ENCODE assay signal across 21 mouse cellular contexts in the genomic region with DNA sequence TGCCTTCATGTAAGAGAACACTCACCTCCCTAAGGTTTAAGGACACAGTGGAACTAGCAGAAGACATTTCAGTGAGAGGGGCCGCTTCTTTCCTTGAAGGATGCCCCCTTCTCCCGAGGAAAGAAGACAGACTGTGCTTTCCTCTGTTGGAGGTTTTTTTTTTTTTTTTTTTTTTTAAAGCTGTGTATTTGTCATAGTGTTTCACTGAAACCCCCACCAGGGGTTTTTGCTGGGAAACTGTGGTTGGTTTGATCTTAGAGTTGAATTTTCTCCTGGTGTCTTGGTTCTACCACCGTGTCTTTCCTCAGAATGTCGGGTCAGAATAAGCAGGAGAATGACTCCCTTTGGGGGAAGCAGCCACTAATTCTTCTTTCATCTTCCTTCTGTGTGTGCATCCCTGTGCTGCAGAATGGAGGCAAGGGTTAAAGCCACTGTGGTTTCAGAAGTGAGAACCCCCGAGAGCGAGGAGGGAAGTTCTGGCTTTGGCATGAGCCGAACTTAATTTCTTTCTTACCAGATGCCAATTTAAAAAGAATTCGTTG.
A peak's percentile ranks its signal among the peaks of the same experiment; 100 is the strongest.
DNase-seq lines count a peak whose midpoint lies in the region; ATAC-seq and TF ChIP-seq lines count a peak whose summit lies in the region.
"Had no signal": no experiment of that assay in that cellular context is flagged by ENCODE, and none has a peak within 500 bp of the region (broad histone marks: within the 10 kb centered on the region; RNA-seq: fewer than 3 reads in every experiment).

No protein-coding gene starts in this region.

- H3K4me3 ChIP-seq in forebrain, embryonic 11.5 days (ENCODE audit: low read depth, low read length): no peak overlapping the region
- no peak overlapping the region for H3K4me3 ChIP-seq in forebrain, embryonic 10.5 days
- H3K4me3 ChIP-seq in lung, embryonic 16.5 days (ENCODE audit: low read length): no peak overlapping the region
- H3K4me3 ChIP-seq in lung, postnatal 0 days (ENCODE audit: low read depth, low read length): no peak overlapping the region
- H3K4me3 ChIP-seq in macrophage (ENCODE audit: inconsistent target): no peak overlapping the region
- H3K4me3 ChIP-seq: erythroblast, embryonic 14.5 days; midbrain, embryonic 13.5 days; stomach, embryonic 15.5 days had no signal

- no peak for TF ChIP-seq EP300 in lung, postnatal 0 days (IDR thresholded peaks at IDR 0.05)

- ATAC-seq in forebrain, embryonic 11.5 days (replicated peaks; ENCODE audit: low FRiP score): no peak
- ATAC-seq in lung, embryonic 16.5 days (ENCODE audit: low read depth): no peak
- ATAC-seq in lung, postnatal 0 days: no peak
- no peak for ATAC-seq in inflammation-experienced regulatory T-cells, adult 6 months
- ATAC-seq: midbrain, embryonic 13.5 days; Patski had no signal

- no peak for TF ChIP-seq CTCF in lung, postnatal 0 days (IDR thresholded peaks at IDR 0.05)

- H3K9ac ChIP-seq in forebrain, embryonic 11.5 days (ENCODE audit: low read length): no peak overlapping the region
- H3K9ac ChIP-seq in lung, embryonic 16.5 days (ENCODE audit: low read length): no peak overlapping the region
- H3K9ac ChIP-seq in lung, postnatal 0 days (replicated peaks; ENCODE audit: low read depth): no peak overlapping the region
- H3K9ac ChIP-seq: hindbrain, embryonic 14.5 days; midbrain, embryonic 13.5 days; stomach, embryonic 15.5 days had no signal

- no peaks in the 10 kb centered on the region for H3K36me3 ChIP-seq in forebrain, embryonic 11.5 days (ENCODE audit: control insufficient read depth, insufficient read depth, low read length)
- peaks cover 16% of the 10 kb centered on the region for H3K36me3 ChIP-seq in forebrain, embryonic 10.5 days (replicated peaks)
- H3K36me3 ChIP-seq in lung, embryonic 16.5 days (ENCODE audit: control insufficient read depth, insufficient read depth, low read length): no peaks in the 10 kb centered on the region
- H3K36me3 ChIP-seq in lung, postnatal 0 days (ENCODE audit: insufficient read depth, low read length): no peaks in the 10 kb centered on the region
- peaks cover 3% of the 10 kb centered on the region; the same call in 1 of the 2 replicates for H3K36me3 ChIP-seq in macrophage (ENCODE audit: inconsistent target)
- H3K36me3 ChIP-seq: stomach, embryonic 15.5 days had no signal

- 92% methylated on average over 8 of the region's 8 CpGs for WGBS in forebrain, embryonic 11.5 days
- 94% methylated on average over 8 of the region's 8 CpGs for WGBS in forebrain, embryonic 10.5 days
- WGBS in lung, embryonic 16.5 days: 85% methylated on average over 8 of the region's 8 CpGs
- WGBS in lung, postnatal 0 days: 87% methylated on average over 8 of the region's 8 CpGs
- 28% methylated on average over 7 of the region's 8 CpGs for WGBS in macrophage (ENCODE audit: missing documents)

- no peak overlapping the region for H3K27ac ChIP-seq in forebrain, embryonic 11.5 days (ENCODE audit: low read depth, low read length)
- H3K27ac ChIP-seq in forebrain, embryonic 10.5 days: no peak overlapping the region
- peak overlapping the region; percentile 82; the same call in 1 of the 2 replicates for H3K27ac ChIP-seq in lung, embryonic 16.5 days (ENCODE audit: low read length)
- no peak overlapping the region for H3K27ac ChIP-seq in lung, postnatal 0 days (ENCODE audit: low read length)
- H3K27ac ChIP-seq in macrophage: peak overlapping the region; percentile 75

- H3K79me2 ChIP-seq in macrophage (ENCODE audit: inconsistent target): peaks cover 68% of the 10 kb centered on the region

- H3K4me1 ChIP-seq in forebrain, embryonic 11.5 days (replicated peaks; ENCODE audit: control insufficient read depth, insufficient read depth, low read length): peaks cover 6% of the 10 kb centered on the region; the same call in 1 of the 2 replicates
- peaks cover 46% of the 10 kb centered on the region for H3K4me1 ChIP-seq in forebrain, embryonic 10.5 days
- H3K4me1 ChIP-seq in lung, embryonic 16.5 days (replicated peaks; ENCODE audit: control insufficient read depth, insufficient read depth, low read length): peaks cover 31% of the 10 kb centered on the region
- H3K4me1 ChIP-seq in lung, postnatal 0 days (ENCODE audit: insufficient read depth, low read depth, low read length): peaks cover 15% of the 10 kb centered on the region

- no peaks in the 10 kb centered on the region for H3K27me3 ChIP-seq in forebrain, embryonic 11.5 days (ENCODE audit: control insufficient read depth, insufficient read depth, low read length)
- H3K27me3 ChIP-seq in forebrain, embryonic 10.5 days (ENCODE audit: poor library complexity, severe bottlenecking): no peaks in the 10 kb centered on the region
- no peaks in the 10 kb centered on the region for H3K27me3 ChIP-seq in lung, embryonic 16.5 days (ENCODE audit: control insufficient read depth, insufficient read depth, low read depth, low read length)
- H3K27me3 ChIP-seq in lung, postnatal 0 days (replicated peaks; ENCODE audit: insufficient read depth, low read length): no peaks in the 10 kb centered on the region
- H3K27me3 ChIP-seq: midbrain, embryonic 13.5 days; Patski; stomach, embryonic 15.5 days had no signal

- H3K4me2 ChIP-seq in forebrain, embryonic 11.5 days (ENCODE audit: low read depth, low read length, severe bottlenecking): no peak overlapping the region
- H3K4me2 ChIP-seq in lung, embryonic 16.5 days (ENCODE audit: low read depth, low read length): no peak overlapping the region
- no peak overlapping the region for H3K4me2 ChIP-seq in lung, postnatal 0 days (replicated peaks; ENCODE audit: low read depth, low read length)
- H3K4me2 ChIP-seq: hindbrain, embryonic 14.5 days; midbrain, embryonic 13.5 days; stomach, embryonic 15.5 days had no signal

- DNase-seq in forebrain, embryonic 11.5 days (ENCODE audit: low spot score): peak; percentile 19
- no peak for DNase-seq in forebrain, embryonic 10.5 days (ENCODE audit: extremely low spot score, low spot score)
- DNase-seq in lung, postnatal 0 days (ENCODE audit: low spot score): no peak
- peak; percentile 11 for DNase-seq in T-cell, adult 2 months (ENCODE audit: low spot score)
- DNase-seq in c-Kit-positive CD71-positive TER-119-positive erythroid progenitor cells, embryonic 14.5 days (ENCODE audit: low spot score): no peak
- DNase-seq: adrenal gland, postnatal 36 days; cerebellum, adult 9-10 months; gastrocnemius, postnatal 14 days; kidney, adult 2 months; layer of hippocampus, adult 9-11 months; liver; lung, adult 18-20 months; right cerebral cortex, postnatal 14 days had no signal

- no peaks in the 10 kb centered on the region; the same call in 1 of the 2 replicates for H3K9me3 ChIP-seq in forebrain, embryonic 11.5 days (ENCODE audit: control insufficient read depth, low read length)
- H3K9me3 ChIP-seq in forebrain, embryonic 10.5 days: peaks cover 10% of the 10 kb centered on the region; the same call in 1 of the 2 replicates
- H3K9me3 ChIP-seq in lung, embryonic 16.5 days (ENCODE audit: control insufficient read depth, low read length): peaks cover 4% of the 10 kb centered on the region; the same call in 1 of the 2 replicates
- H3K9me3 ChIP-seq in lung, postnatal 0 days (ENCODE audit: low read length): no peaks in the 10 kb centered on the region
- H3K9me3 ChIP-seq: midbrain, embryonic 13.5 days; stomach, embryonic 15.5 days had no signal

Comparison
In these comparisons a context has a peak if more than half of its experiments do, and no peak if none do; other contexts are left out.
1. DNase-seq: peak in forebrain, embryonic 11.5 days (single experiment) and T-cell, adult 2 months (single experiment); none in forebrain, embryonic 10.5 days (single experiment), lung, postnatal 0 days (single experiment) and c-Kit-positive CD71-positive TER-119-positive erythroid progenitor cells, embryonic 14.5 days (single experiment).
2. H3K27ac ChIP-seq: peak in lung, embryonic 16.5 days (single experiment) and macrophage (single experiment); none in forebrain, embryonic 11.5 days (single experiment), forebrain, embryonic 10.5 days (single experiment) and lung, postnatal 0 days (single experiment).